Mouse (Mus musculus) adrenal gland, postnatal 14 days (tissue): Measurements from ENCODE around the gene Tmem132d. TPM values are rescaled to one million over a fixed set of nuclear protein-coding genes. Genes with fewer than 3 reads are reported as not detected.
"Not testable (repeated sequence)": the region's sequence is repeated elsewhere in the genome, so short reads cannot be mapped to it uniquely, and the experiment has no call there.

Experiments
- DNase-seq: peaks from one replicate; pipeline ENCODE4 v3.0.0; 2021; ENCODE audit warnings: mixed read lengths
- total RNA-seq: library from RNA; stranded (reverse); gene quantifications from 2 replicates; pipeline ENCODE4 v1.2.3, GENCODE M21; 2021

Tmem132d gene
- total RNA-seq, 1 experiment from 2014 or later: not detected

- peak; percentile 5 for DNase-seq
Observed at GRCm38 (mm10) chr5:127756671-127757423, 676.0 kb downstream of the Tmem132d start.

GRCm38 (mm10) chr5:127756011-127756410 lies 676.9 kb downstream of the Tmem132d start:
- no peak for DNase-seq

- DNase-seq: no peak
Observed at GRCm38 (mm10) chr5:127755594-127755993, 677.3 kb downstream of the Tmem132d start.

- no peak for DNase-seq
Observed at GRCm38 (mm10) chr5:127751262-127751975, 681.5 kb downstream of the Tmem132d start.

GRCm38 (mm10) chr5:127749540-127749939 lies 683.3 kb downstream of the Tmem132d start:
- not testable (repeated sequence) for DNase-seq

- no peak for DNase-seq
Observed at GRCm38 (mm10) chr5:127741331-127741730, 691.5 kb downstream of the Tmem132d start.

Other genes with a start within 250 kb of the Tmem132d start
- 0.19 and 0.98 TPM in 2 replicates for gene Fzd10, start 167.8 kb upstream of the Tmem132d start, total RNA-seq